Mouse (Mus musculus) intestine, embryonic 15.5 days (tissue): ENCODE results near the gene Srcap. TPM values are rescaled to one million over a fixed set of nuclear protein-coding genes. Genes with fewer than 3 reads are reported as not detected.

Source experiments
- ATAC-seq: fragments of 200-750 bp; cut with Nextera tagmentation; 2 replicates; pipeline ENCODE4 v1.8.0; 2017; ENCODE audit warnings: moderate TSS enrichment, moderate library complexity
- H3K27ac ChIP-seq: fragments of 300-500 bp; sonication (generic); 2 replicates; pipeline ENCODE4 v1.5.1; 2015; ENCODE audit warnings: mild to moderate bottlenecking, inconsistent platforms
- H3K27me3 ChIP-seq: fragments of 300-500 bp; sonication (generic); replicated peaks from 2 replicates; pipeline ENCODE4 v1.6.1; 2015; ENCODE audit warnings: inconsistent platforms
- H3K36me3 ChIP-seq: fragments of 300-500 bp; sonication (generic); 2 replicates; pipeline ENCODE4 v1.6.1; 2015; ENCODE audit warnings: inconsistent platforms
- H3K4me1 ChIP-seq: fragments of 300-500 bp; sonication (generic); replicated peaks from 2 replicates; pipeline ENCODE4 v1.6.1; 2015; ENCODE audit warnings: inconsistent platforms
- H3K4me2 ChIP-seq: fragments of 300-500 bp; sonication (generic); replicated peaks from 2 replicates; pipeline ENCODE4 v1.6.1; 2015; ENCODE audit warnings: mild to moderate bottlenecking, inconsistent platforms
- H3K4me3 ChIP-seq: fragments of 300-500 bp; sonication (generic); replicated peaks from 2 replicates; pipeline ENCODE4 v1.5.1; 2015; ENCODE audit warnings: inconsistent platforms
- H3K9ac ChIP-seq: fragments of 300-500 bp; sonication (generic); 2 replicates; pipeline ENCODE4 v1.6.1; 2015; ENCODE audit warnings: inconsistent platforms
- H3K9me3 ChIP-seq: fragments of 300-500 bp; sonication (generic); 2 replicates; pipeline ENCODE4 v1.6.1; 2016; ENCODE audit warnings: inconsistent platforms
- WGBS: fragments of 180-500 bp; shearing (Covaris S2); methylation state at CpG from one replicate; pipeline ENCODE4 v1.1.7; 2015; 5-methylcytosine and 5-hydroxymethylcytosine counted together
- polyA plus RNA-seq: library from polyadenylated mRNA; unstranded; fragments of >200 nt; fragmentation: Nextera tagmentation; extraction: Ambion mirVana; gene quantifications from 2 replicates; pipeline ENCODE4 v1.2.1, GENCODE M21; 2015

Gene Srcap
- polyA plus RNA-seq, 1 experiment from 2014 or later, result 37.9 TPM

DNA sequence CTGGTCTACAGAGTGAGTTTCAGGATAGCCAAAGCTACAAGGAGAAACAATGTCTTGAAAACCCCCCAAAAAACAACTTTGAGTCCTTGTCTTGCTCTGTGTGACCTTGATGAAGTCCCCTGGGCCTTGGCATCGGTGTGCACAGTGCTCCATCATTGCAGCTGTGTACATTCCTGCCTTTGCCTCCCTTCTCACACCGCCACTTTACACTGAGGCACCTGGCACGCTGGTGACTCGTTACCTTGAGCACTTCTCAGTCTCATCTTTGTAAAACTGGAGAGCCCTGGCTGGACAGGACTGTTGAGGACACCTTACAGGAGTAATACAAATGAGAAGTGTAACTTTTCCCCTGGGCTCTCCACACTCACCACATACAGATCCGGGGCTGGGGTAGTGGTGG is 75.4 kb downstream of the Srcap start:
- ATAC-seq, result no peak
- 59% methylated on average over 5 of the region's 5 CpGs for WGBS
- H3K4me3 ChIP-seq, result peak overlapping the region; percentile 86; the same call in 1 of the 2 replicates
- H3K4me2 ChIP-seq, result peak overlapping the region; percentile 93
- peak overlapping the region; percentile 10; the same call in 1 of the 2 replicates for H3K9ac ChIP-seq
- no peak overlapping the region for H3K27ac ChIP-seq
- H3K27me3 ChIP-seq, result no peaks in the 10 kb centered on the region
- peaks cover 28% of the 10 kb centered on the region for H3K36me3 ChIP-seq
- no peaks in the 10 kb centered on the region for H3K9me3 ChIP-seq
- H3K4me1 ChIP-seq, result peaks cover 17% of the 10 kb centered on the region

DNA sequence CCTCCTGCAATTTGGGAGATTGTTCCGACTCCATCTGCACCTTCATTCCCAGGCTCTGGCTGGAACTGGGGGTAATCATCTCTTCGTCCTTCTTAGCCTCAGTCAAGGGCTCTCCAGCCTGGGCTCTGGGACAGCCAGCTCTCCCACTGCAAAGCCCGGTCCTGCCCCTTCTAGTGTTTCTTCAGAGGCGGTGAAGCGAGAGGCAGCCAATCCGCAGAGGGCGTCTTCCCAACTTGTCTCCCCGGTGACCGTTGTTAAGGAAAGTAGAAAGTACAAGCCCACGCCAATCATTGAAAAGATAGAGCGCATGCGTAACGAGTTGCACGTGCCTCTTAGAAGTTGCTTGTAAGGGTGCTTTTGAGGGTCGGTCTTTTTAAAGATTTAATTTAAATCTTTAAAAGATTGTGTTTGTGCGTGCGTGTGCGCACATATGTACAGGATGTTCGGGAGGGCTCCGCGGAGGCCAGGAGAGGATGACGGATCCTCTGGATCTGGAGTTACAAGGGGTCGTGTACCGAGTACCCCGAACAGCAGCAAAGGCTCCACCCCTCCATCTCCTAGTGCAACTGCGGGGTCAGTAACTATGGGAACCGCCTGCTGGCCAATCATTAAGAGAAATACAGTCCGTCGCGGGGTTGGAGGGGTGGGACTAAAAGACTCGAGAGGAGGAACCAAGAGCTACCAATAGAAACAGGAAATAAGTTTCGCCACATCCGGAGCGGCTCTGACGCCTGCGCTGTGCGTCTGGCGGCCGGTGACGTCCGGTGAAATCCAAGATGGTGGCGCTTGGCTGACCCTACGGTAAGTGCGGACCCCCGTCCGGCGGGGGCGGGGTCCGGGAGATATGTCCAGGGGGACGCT is 76.5 kb downstream of the Srcap start, which contains the start of the genes Ccdc189 and Rnf40:
Gene Ccdc189, minus strand, starts transcription at position 585 of the 861 bp plus-strand sequence.
Gene Rnf40, plus strand, starts transcription at position 757 of the 861 bp plus-strand sequence.
- Histone ChIP-seq H3K4me1 (peaks cover 17% of the 10 kb centered on the region), H3K9ac (peak within 1 kb of the TSS; percentile 81), H3K27me3 (no peaks in the 10 kb centered on the region), H3K36me3 (peaks cover 26% of the 10 kb centered on the region), H3K27ac (peak within 1 kb of the TSS; percentile 74), H3K4me3 (peak within 1 kb of the TSS; percentile 86), H3K9me3 (no peaks in the 10 kb centered on the region), H3K4me2 (peak within 1 kb of the TSS; percentile 93)
- WGBS, result under 1% methylated on average over 50 of the region's 50 CpGs
- peak; percentile 99 for ATAC-seq

DNA sequence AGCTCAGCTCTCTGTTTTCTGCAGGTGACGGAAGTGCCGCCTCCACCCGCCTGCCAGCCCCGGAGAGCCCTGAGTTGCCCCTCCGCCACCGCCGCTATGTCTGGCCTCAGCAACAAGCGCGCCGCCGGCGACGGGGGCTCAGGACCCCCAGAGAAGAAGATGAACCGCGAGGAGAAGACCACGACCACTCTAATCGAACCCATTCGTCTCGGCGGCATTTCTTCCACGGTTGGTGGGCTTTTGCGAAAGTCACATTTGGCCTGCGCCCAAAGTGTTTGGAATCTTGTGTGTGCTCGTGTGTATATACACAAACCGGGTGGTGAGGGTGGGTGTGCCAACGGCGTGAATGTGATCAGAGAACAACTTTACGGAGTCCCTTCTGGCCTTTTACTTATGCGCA is 77.1 kb downstream of the Srcap start:
- H3K9ac ChIP-seq, result peak overlapping the region; percentile 81
- no peak for ATAC-seq
- H3K4me1 ChIP-seq, result peaks cover 17% of the 10 kb centered on the region
- peak overlapping the region; percentile 74 for H3K27ac ChIP-seq
- no peaks in the 10 kb centered on the region for H3K9me3 ChIP-seq
- peak overlapping the region; percentile 93 for H3K4me2 ChIP-seq
- WGBS, result 4% methylated on average over 29 of the region's 29 CpGs
- peak overlapping the region; percentile 86 for H3K4me3 ChIP-seq
- peaks cover 19% of the 10 kb centered on the region for H3K36me3 ChIP-seq
- no peaks in the 10 kb centered on the region for H3K27me3 ChIP-seq

DNA sequence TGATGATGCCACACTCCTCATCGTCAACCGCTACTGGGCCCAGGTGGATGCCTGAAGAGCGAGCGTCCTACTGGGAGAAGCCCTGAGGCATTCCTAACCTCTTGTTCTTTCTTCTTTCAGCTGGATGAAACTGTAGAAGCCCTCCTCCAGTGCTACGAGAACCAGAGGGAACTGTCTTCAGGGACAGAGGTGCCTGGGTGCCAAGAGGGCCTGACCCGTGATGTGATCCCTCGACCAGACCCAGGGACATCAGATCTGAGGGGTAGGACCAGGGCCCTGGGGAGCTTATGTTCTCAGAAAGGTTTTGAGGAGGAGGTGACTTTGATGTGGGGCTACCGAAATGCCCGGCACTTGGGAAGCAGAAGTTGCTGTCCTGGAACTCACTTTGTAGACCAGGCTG is 77.9 kb downstream of the Srcap start:
- Histone ChIP-seq H3K9me3 (no peaks in the 10 kb centered on the region), H3K4me1 (peaks cover 17% of the 10 kb centered on the region), H3K27ac (no peak overlapping the region), H3K36me3 (peaks cover 23% of the 10 kb centered on the region), H3K27me3 (no peaks in the 10 kb centered on the region), H3K9ac (peak overlapping the region; percentile 81; the same call in 1 of the 2 replicates), H3K4me3 (peak overlapping the region; percentile 86), H3K4me2 (peak overlapping the region; percentile 93)
- ATAC-seq, result no peak
- WGBS, result 95% methylated on average over 9 of the region's 9 CpGs

DNA sequence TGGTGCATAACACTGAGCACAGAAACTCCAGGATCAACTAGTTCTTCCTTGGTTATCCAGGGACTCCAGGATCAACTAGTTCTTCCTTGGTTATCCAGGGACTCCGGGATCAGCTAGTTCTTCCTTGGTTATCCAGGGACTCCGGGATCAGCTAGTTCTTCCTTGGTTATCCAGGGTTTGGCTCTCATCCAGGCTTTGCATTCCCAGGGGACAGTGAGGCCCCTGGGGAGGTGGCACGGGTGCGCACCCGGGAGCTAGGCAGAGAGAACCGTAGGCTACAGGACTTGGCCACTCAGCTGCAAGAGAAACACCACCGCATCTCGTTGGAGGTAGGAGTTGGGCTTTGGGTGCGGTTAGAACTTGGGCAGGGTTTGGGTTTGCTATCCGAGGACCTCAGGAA is 79.3 kb downstream of the Srcap start:
- H3K9me3 ChIP-seq, result no peaks in the 10 kb centered on the region
- H3K9ac ChIP-seq, result no peak overlapping the region
- no peak overlapping the region for H3K4me2 ChIP-seq
- WGBS, result 89% methylated on average over 10 of the region's 10 CpGs
- no peak overlapping the region for H3K27ac ChIP-seq
- no peaks in the 10 kb centered on the region for H3K27me3 ChIP-seq
- peaks cover 38% of the 10 kb centered on the region for H3K36me3 ChIP-seq
- H3K4me3 ChIP-seq, result no peak overlapping the region
- peaks cover 17% of the 10 kb centered on the region for H3K4me1 ChIP-seq
- ATAC-seq, result no peak

DNA sequence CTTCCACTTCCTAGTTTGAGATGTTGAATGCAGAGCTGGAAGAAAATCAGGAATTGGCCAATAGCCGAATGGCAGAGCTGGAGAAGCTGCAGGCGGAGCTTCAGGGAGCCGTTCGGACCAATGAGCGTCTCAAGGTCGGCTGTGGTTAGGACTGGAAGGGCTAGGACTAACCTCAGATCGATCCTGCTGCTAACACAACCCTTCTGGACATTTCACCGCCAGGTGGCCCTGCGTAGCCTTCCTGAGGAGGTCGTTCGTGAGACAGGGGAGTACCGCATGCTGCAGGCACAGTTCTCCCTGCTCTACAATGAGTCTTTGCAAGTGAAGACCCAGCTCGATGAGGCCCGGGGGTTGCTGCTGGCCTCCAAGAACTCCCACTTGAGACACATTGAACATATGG is 80.8 kb downstream of the Srcap start:
- Histone ChIP-seq H3K9ac (no peak overlapping the region), H3K4me2 (no peak overlapping the region), H3K27me3 (no peaks in the 10 kb centered on the region), H3K27ac (no peak overlapping the region), H3K4me3 (no peak overlapping the region), H3K4me1 (peaks cover 11% of the 10 kb centered on the region), H3K9me3 (no peaks in the 10 kb centered on the region), H3K36me3 (peaks cover 52% of the 10 kb centered on the region)
- ATAC-seq, result no peak
- 85% methylated on average over 14 of the region's 14 CpGs for WGBS

DNA sequence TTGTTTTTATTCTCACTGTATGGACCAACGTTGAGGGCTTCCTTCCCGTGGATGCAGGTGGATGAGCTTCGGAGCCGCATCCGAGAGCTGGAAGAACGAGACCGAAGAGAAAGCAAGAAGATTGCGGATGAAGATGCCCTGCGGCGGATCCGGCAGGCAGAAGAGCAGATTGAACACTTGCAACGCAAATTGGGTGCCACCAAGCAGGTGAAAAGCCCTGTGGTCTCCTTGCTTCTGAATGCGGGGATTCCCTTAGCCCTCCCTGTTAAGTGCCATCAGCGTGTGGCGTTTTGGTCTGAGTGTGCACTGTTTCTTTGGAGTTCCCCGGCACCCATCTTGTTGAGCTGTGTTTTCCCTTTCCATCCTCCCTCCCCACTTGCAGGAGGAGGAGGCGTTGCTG is 85.0 kb downstream of the Srcap start:
- H3K4me3 ChIP-seq, result no peak overlapping the region
- no peaks in the 10 kb centered on the region for H3K4me1 ChIP-seq
- H3K27me3 ChIP-seq, result no peaks in the 10 kb centered on the region
- H3K36me3 ChIP-seq, result peaks cover 64% of the 10 kb centered on the region
- no peak overlapping the region for H3K27ac ChIP-seq
- no peak overlapping the region for H3K4me2 ChIP-seq
- H3K9me3 ChIP-seq, result no peaks in the 10 kb centered on the region
- 94% methylated on average over 17 of the region's 17 CpGs for WGBS
- no peak overlapping the region for H3K9ac ChIP-seq
- no peak for ATAC-seq

DNA sequence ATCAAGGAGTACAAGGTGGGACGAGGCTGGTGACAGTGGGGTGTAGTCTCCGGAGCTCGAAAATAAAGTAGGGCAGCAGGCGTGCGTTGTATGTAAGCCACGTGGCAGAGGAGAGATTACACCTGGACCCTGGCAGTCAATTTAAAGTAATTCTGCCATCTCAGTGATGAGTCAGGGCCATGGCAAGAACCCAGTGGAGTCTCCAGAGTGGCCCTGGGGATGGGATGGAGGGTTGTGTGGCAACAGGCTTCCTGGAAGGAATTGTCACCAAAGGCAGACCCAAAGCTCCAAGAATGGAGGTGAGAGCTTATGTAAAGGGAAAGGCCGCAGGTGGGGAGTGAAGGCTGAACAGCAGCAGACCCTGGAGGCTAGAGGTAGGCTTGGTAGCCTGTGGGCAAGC is 88.8 kb downstream of the Srcap start:
- WGBS, result 94% methylated on average over 7 of the region's 7 CpGs
- H3K27ac ChIP-seq, result no peak overlapping the region
- H3K9me3 ChIP-seq, result no peaks in the 10 kb centered on the region
- no peak overlapping the region for H3K9ac ChIP-seq
- no peak overlapping the region for H3K4me3 ChIP-seq
- no peak for ATAC-seq
- H3K27me3 ChIP-seq, result no peaks in the 10 kb centered on the region
- H3K36me3 ChIP-seq, result peaks cover 56% of the 10 kb centered on the region
- no peak overlapping the region for H3K4me2 ChIP-seq
- H3K4me1 ChIP-seq, result no peaks in the 10 kb centered on the region

DNA sequence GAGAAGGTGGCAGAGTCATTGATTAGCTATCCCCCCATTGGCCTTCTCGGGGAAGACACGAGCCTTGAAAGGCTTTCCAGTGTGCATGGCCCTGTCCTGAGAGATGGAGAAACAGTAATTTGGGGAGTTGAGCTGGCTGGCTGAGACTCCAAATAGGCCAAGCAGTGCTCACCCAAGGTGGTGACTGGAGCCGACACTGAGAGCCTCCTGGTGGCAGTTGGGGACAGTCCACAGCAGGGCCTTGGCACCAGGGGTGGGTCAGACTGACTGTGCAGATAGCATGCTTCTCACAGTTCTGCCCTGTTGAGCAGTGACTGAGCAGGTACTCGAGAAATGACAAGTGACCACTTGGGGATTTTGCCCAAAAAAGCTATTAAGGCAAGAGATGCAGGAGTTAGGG is 90.0 kb downstream of the Srcap start:
- ATAC-seq, result no peak

DNA sequence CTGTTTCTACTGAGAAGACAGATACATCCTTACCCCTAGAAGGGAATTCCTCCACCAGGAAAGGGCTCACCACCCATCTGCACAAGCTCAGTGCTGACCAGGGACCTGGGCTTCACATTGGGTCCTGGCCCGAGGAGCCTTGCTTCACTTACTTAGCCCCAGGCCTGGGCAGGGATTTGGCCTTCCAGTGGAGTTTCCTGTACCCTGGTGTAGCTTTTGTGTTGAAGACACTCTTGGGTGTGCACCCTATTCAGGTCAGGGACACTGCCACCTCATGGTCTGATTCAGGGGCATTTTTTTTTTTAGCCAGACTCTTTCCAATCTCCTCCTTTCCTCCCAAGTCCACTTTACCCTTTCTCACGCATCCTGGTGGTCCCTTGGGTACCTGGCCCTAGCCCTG is 91.1 kb downstream of the Srcap start:
- H3K4me3 ChIP-seq, result no peak overlapping the region
- ATAC-seq, result no peak
- 87% methylated on average over 2 of the region's 2 CpGs for WGBS
- no peaks in the 10 kb centered on the region for H3K4me1 ChIP-seq
- no peak overlapping the region for H3K4me2 ChIP-seq
- H3K36me3 ChIP-seq, result peaks cover 36% of the 10 kb centered on the region
- H3K27me3 ChIP-seq, result no peaks in the 10 kb centered on the region
- no peak overlapping the region for H3K9ac ChIP-seq
- H3K9me3 ChIP-seq, result no peaks in the 10 kb centered on the region
- H3K27ac ChIP-seq, result no peak overlapping the region

More for the DNA sequence above, 90.0 kb downstream of the Srcap start:
- H3K27ac ChIP-seq, result no peak overlapping the region
- 84% methylated on average over 4 of the region's 4 CpGs for WGBS
- H3K9ac ChIP-seq, result no peak overlapping the region
- no peaks in the 10 kb centered on the region for H3K27me3 ChIP-seq
- peaks cover 44% of the 10 kb centered on the region for H3K36me3 ChIP-seq
- H3K4me3 ChIP-seq, result no peak overlapping the region
- no peaks in the 10 kb centered on the region for H3K9me3 ChIP-seq
- H3K4me1 ChIP-seq, result no peaks in the 10 kb centered on the region
- H3K4me2 ChIP-seq, result no peak overlapping the region

DNA sequence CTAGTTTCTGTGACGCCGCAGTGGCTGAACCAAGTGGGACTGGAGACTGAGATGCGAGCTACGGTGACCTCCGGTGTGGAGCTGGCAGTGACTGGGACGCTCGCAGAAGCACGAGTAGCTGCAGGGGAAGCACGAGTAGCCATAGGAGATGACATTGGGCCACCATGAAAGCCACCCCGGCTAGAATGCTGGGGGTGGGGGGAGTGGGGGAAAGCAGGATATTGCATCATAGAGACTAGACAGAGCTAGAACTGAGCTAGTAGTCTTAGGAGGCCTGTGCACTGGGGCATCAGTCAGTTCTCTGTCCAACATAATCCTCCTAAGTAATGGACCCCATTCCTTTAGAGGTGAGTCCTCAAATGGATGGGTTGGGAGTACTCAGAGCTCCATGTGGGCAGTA is 92.5 kb downstream of the Srcap start:
- peaks cover 38% of the 10 kb centered on the region for H3K36me3 ChIP-seq
- WGBS, result 89% methylated on average over 10 of the region's 10 CpGs

DNA sequence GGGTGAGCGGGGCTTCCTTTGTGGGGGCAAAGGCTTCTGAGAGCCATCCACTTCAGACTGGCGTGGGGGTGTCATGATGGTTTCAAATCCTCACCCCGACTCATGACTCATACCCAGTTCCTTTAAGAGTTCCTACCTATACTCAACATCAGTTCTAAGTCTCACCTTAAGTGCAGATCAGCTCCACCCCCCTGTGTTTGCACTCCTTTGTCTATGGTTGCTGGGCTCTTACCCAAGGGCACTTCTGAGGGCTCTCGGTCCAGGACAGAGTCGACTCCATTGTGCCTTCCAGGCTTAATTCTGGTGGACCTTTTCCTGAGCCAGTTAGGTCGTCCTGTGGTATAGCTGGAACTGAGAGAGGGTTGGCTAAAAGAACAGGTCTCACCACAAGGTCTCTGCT is 95.4 kb downstream of the Srcap start:
- no peak overlapping the region for H3K27ac ChIP-seq
- no peak overlapping the region for H3K4me2 ChIP-seq
- H3K36me3 ChIP-seq, result peaks cover 50% of the 10 kb centered on the region
- no peaks in the 10 kb centered on the region for H3K4me1 ChIP-seq
- WGBS, result 79% methylated on average over 6 of the region's 6 CpGs
- H3K4me3 ChIP-seq, result no peak overlapping the region
- H3K9me3 ChIP-seq, result no peaks in the 10 kb centered on the region
- no peak overlapping the region for H3K9ac ChIP-seq
- ATAC-seq, result no peak
- H3K27me3 ChIP-seq, result no peaks in the 10 kb centered on the region

More for the DNA sequence above, 92.5 kb downstream of the Srcap start:
- no peak overlapping the region for H3K9ac ChIP-seq
- H3K9me3 ChIP-seq, result no peaks in the 10 kb centered on the region
- no peaks in the 10 kb centered on the region for H3K27me3 ChIP-seq
- no peak overlapping the region for H3K4me2 ChIP-seq
- ATAC-seq, result no peak
- no peak overlapping the region for H3K27ac ChIP-seq
- H3K4me1 ChIP-seq, result no peaks in the 10 kb centered on the region
- no peak overlapping the region for H3K4me3 ChIP-seq
